Mouse (Mus musculus) forebrain, embryonic 10.5 days (tissue): ENCODE data around the gene Abca16. TPM values are rescaled to one million over a fixed set of nuclear protein-coding genes. Genes with fewer than 3 reads are reported as not detected.

Experiments
- DNase-seq: peaks from one replicate; pipeline ENCODE4 v3.0.0-alpha.2; 2017; ENCODE audit warnings: low spot score; ENCODE audit errors: extremely low spot score
- H3K27ac ChIP-seq: fragments of 300-500 bp; sonication (generic); 2 replicates; pipeline ENCODE4 v1.5.1; 2016; ENCODE audit warnings: mild to moderate bottlenecking
- H3K27me3 ChIP-seq: fragments of 300-500 bp; sonication (generic); 2 replicates; pipeline ENCODE4 v1.6.1; 2016; ENCODE audit warnings: mild to moderate bottlenecking; ENCODE audit not compliant: poor library complexity, severe bottlenecking
- H3K36me3 ChIP-seq: fragments of 300-500 bp; sonication (generic); replicated peaks from 2 replicates; pipeline ENCODE4 v1.6.1; 2016; ENCODE audit warnings: mild to moderate bottlenecking, moderate library complexity
- H3K4me1 ChIP-seq: fragments of 300-500 bp; sonication (generic); 2 replicates; pipeline ENCODE4 v1.6.1; 2016
- H3K4me3 ChIP-seq: fragments of 300-500 bp; sonication (generic); 2 replicates; pipeline ENCODE4 v1.5.1; 2016; ENCODE audit warnings: mild to moderate bottlenecking, moderate library complexity
- H3K9me3 ChIP-seq: fragments of 300-500 bp; sonication (generic); 2 replicates; pipeline ENCODE4 v1.6.1; 2016; ENCODE audit warnings: mild to moderate bottlenecking, moderate library complexity
- WGBS: fragments of 180-500 bp; shearing (Covaris S2); methylation state at CpG from one replicate; pipeline ENCODE4 v1.1.7; 2016; 5-methylcytosine and 5-hydroxymethylcytosine counted together
- polyA plus RNA-seq: library from polyadenylated mRNA; unstranded; fragments of >200 nt; fragmentation: Nextera tagmentation; extraction: Ambion mirVana; gene quantifications from 2 replicates; pipeline ENCODE4 v1.2.1, GENCODE M21; 2016

Abca16 gene
- polyA plus RNA-seq = not detected in 2 replicates

DNA sequence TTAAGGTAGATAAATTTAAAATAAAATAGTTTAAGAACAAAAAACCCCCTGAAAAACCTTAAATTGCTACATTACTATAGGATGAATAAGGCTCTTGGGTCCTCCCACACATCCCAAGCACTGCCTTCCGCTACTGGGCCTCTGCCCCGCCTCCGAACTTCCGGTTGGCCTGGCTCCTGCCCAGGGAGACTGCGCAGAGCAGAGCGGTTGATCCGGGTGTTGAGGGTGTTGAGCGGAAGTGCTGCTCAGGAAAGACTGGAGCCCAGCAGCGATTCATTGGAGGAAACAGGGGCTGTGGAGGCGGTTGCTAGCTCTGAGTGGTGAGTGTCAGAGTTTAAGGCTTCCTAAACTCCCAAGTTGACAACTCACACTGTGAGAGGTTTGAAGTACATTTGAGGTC lies at the start of gene Abca16:
TSS of gene Abca16 (plus strand) at position 201 of the 400 bp plus-strand sequence.
- Histone ChIP-seq H3K4me3 (no peak within 1 kb of the TSS), H3K27ac (no peak within 1 kb of the TSS), H3K4me1 (no peaks in the 10 kb centered on the region), H3K36me3 (no peaks in the 10 kb centered on the region), H3K9me3 (no peaks in the 10 kb centered on the region), H3K27me3 (no peaks in the 10 kb centered on the region)
- WGBS = 77% methylated on average over 10 of the region's 10 CpGs
- no peak for DNase-seq

DNA sequence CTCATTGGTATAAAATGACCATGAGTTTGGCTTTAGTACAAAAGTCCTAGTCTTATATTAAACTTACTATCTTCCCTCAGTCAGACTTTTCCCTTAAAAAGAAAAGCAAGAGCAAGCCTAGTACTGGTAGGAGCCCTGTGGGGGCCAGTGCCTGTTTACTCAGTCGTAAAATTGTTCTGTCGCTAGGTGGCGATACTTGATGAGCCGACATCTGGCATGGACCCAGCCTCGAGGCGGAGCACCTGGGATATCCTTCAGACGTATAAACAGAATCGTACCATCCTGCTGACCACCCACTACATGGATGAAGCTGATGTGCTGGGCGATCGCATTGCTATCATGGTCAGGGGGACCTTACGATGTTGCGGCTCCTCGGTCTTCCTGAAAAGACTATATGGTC lies 48.3 kb upstream of the Abca16 start:
- Histone ChIP-seq H3K4me3 (no peak overlapping the region), H3K9me3 (no peaks in the 10 kb centered on the region), H3K36me3 (no peaks in the 10 kb centered on the region), H3K4me1 (no peaks in the 10 kb centered on the region), H3K27me3 (no peaks in the 10 kb centered on the region), H3K27ac (no peak overlapping the region)
- WGBS = 42% methylated on average over 13 of the region's 13 CpGs
- DNase-seq = peak; percentile 33

DNA sequence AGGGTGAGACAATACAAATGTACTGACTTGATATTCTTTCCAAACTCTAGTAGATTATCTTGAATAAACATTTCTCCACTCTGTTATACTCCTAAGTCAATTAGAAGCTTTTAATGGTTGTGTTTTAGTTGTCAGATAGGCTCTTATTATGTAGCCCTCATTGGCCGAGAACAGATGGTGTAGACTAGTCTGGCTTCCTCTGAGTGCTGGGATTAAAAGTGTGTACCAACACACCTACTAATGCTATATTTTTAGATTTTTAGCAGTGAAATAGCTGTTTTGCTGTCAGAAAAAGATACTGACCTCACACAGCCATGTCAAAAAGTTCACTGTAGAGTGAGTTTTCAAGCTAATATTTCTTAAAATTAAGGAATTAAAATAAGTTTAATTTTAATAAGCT lies 2.9 kb downstream of the Abca16 start:
- Histone ChIP-seq H3K4me1 (no peaks in the 10 kb centered on the region), H3K27me3 (no peaks in the 10 kb centered on the region), H3K27ac (no peak overlapping the region), H3K36me3 (no peaks in the 10 kb centered on the region), H3K4me3 (no peak overlapping the region), H3K9me3 (no peaks in the 10 kb centered on the region)
- no peak for DNase-seq
- WGBS = 85% methylated on average over 1 of the region's 1 CpGs

DNA sequence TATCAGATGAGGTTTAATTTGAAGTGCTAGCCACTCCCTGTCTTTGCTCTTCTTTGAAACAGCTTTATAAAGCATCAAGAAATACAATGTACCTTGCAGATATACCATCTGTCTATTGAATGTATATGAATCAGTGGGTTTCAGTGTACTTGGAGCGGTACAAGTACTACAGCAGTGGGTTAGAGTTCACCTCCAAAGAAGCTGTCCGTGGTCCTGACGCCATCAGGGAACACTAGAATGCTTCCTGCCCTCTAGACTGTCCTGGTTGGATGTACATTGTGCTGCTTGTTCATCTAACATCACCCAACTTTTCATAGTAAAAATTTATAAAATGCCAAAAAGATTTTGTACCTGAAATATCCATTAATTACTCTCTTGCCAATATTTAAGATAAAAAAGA lies 17.2 kb downstream of the Abca16 start:
- 37% methylated on average over 3 of the region's 3 CpGs for WGBS

DNA sequence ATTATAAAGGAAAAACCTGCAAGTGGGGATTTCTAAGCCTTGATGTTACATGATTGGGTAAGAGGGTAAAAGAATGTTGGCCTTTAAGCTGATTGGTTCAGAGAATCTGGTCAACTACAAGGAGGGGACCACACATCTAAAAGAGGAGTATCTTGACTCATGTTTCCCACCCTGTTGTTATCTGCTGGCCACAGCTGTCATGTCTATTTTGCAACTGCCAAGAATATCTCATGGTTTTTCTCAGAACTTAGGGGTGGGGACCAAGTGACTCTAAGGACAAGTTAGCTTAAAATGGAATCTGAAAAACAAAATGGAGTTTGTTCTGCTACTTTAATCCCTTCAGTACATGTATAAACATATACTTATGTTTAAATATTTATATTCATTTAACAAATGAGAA lies 22.0 kb downstream of the Abca16 start:
- H3K4me3 ChIP-seq = no peak overlapping the region
- H3K9me3 ChIP-seq = no peaks in the 10 kb centered on the region
- no peaks in the 10 kb centered on the region for H3K27me3 ChIP-seq
- no peak overlapping the region for H3K27ac ChIP-seq
- no peaks in the 10 kb centered on the region for H3K36me3 ChIP-seq
- DNase-seq = no peak
- H3K4me1 ChIP-seq = no peaks in the 10 kb centered on the region

More for the DNA sequence above, 17.2 kb downstream of the Abca16 start:
- Histone ChIP-seq H3K4me3 (no peak overlapping the region), H3K36me3 (no peaks in the 10 kb centered on the region), H3K27me3 (no peaks in the 10 kb centered on the region), H3K4me1 (no peaks in the 10 kb centered on the region), H3K9me3 (no peaks in the 10 kb centered on the region), H3K27ac (no peak overlapping the region)
- DNase-seq = no peak

DNA sequence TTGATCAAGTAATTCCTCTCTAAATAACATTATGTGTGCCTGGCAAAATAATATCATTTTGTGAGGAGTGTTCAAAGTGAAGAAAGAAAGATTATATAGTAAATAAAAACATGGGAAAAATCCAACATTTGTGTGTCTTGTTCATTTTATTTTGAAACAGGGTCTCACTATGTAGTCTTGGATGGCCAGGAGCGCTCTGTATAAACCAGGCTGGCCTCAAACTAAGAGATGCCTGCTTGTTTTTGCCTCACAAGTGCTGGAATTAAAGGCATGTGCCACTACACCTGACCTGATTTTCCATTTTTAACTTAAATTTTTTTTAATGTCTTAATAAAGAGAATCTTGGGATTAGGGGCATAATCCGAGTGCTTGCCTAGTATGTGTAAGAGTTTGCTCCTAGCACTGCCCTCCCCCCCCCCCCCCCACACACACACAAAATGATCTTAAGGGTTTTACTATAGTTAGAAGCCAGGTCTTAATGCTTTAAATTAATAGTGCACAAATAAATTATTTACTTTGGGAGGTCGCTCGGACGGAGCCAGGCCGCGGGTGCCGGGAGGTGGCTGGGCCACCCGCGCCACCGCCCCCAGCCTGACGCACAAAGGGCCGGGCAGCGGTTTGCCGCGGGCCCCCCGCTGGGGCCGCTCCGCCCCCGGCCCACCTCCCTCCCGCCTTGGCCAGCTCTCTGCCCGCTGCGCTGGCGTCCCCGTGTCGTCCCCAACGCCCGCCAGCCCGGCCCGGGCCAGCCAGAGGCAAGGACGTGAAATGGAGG lies 94.6 kb downstream of the Abca16 start:
- peaks cover 8% of the 10 kb centered on the region for H3K27me3 ChIP-seq
- peak overlapping the region; percentile 83 for H3K27ac ChIP-seq
- WGBS = 4% methylated on average over 31 of the region's 31 CpGs
- peaks cover 7% of the 10 kb centered on the region; the same call in 1 of the 2 replicates for H3K9me3 ChIP-seq
- peaks cover 8% of the 10 kb centered on the region for H3K4me1 ChIP-seq
- no peaks in the 10 kb centered on the region for H3K36me3 ChIP-seq
- peak; percentile 41 for DNase-seq
- H3K4me3 ChIP-seq = peak overlapping the region; percentile 58

DNA sequence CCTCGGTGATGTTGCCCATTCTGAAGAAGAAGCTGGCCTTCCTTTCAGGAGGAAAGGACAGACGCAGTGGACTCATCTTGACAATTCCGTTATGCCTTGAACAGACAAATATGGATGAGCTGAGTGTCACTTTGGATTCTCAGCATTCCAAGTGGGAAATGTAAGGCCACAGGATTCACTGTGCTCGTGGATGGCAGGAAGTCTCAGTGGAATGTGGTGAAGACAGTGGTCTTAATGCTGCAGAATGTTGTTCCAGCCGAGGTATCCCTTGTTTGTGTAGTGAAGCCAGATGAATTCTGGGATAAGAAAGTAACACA lies 95.2 kb downstream of the Abca16 start:
- DNase-seq = no peak
- H3K4me3 ChIP-seq = peak overlapping the region; percentile 58
- H3K9me3 ChIP-seq = peaks cover 7% of the 10 kb centered on the region; the same call in 1 of the 2 replicates
- H3K27me3 ChIP-seq = peaks cover 8% of the 10 kb centered on the region
- peak overlapping the region; percentile 83 for H3K27ac ChIP-seq
- H3K4me1 ChIP-seq = peaks cover 8% of the 10 kb centered on the region
- no peaks in the 10 kb centered on the region for H3K36me3 ChIP-seq
- WGBS = 23% methylated on average over 5 of the region's 5 CpGs

DNA sequence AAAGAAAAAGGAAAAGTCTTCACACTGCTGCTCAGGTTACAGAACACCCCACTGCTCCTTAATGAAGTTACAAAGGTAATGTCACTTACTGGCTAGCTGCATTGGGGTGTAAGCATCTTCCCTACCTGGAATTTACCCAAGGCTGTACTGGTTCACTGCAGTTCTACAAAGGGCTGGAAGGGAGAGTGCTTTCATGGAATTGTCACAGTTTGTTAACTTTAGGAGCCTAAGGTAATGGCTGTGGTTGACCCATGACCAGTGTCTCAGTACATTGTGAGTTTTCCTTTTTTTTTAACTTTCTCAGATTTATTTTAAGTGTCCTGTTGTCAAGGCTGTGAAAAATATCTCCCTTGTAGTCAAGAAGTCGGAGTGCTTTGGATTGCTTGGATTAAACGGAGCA lies 125.4 kb downstream of the Abca16 start:
- H3K9me3 ChIP-seq = no peaks in the 10 kb centered on the region
- H3K27me3 ChIP-seq = no peaks in the 10 kb centered on the region
- DNase-seq = no peak
- no peaks in the 10 kb centered on the region for H3K4me1 ChIP-seq
- WGBS = 84% methylated on average over 2 of the region's 2 CpGs
- H3K27ac ChIP-seq = no peak overlapping the region
- no peak overlapping the region for H3K4me3 ChIP-seq
- H3K36me3 ChIP-seq = no peaks in the 10 kb centered on the region

DNA sequence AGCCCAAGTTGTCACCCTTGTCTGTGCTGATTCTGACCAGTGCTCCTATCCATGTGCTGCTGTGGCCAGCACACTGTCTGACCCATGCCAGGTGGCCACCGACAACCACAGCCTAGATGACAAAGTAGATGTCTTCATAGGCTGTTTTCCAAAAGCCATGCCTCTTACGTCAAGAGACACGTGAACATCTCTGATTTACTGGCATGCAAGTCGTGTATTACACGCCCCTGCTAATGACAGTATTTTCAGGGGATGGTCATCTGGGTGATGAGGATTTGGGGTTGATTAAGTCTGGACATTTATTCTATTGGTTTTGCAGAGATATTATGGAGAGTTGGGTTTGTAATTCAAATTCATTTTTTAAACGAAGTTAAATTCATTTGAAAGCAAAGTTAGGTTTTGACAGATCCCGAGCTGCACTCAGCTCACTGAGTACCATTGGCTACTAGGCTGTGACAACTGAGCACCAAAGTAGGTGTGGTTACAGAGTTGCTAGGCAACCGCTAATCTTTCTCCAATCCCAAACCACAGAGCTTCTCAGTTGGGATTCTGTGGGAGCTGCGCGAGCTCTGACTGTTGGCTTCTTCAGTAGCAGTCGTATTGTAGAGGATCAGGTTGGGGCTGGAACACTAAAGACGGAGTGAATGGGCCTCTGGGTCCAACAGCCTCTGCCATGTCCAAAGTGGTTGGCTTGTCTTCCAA lies 143.2 kb downstream of the Abca16 start:
- Histone ChIP-seq H3K27ac (no peak overlapping the region), H3K27me3 (no peaks in the 10 kb centered on the region), H3K36me3 (no peaks in the 10 kb centered on the region), H3K4me1 (peaks cover 9% of the 10 kb centered on the region), H3K9me3 (no peaks in the 10 kb centered on the region), H3K4me3 (peak overlapping the region; percentile 33)
- peak; percentile 16 for DNase-seq
- 44% methylated on average over 12 of the region's 12 CpGs for WGBS

DNA sequence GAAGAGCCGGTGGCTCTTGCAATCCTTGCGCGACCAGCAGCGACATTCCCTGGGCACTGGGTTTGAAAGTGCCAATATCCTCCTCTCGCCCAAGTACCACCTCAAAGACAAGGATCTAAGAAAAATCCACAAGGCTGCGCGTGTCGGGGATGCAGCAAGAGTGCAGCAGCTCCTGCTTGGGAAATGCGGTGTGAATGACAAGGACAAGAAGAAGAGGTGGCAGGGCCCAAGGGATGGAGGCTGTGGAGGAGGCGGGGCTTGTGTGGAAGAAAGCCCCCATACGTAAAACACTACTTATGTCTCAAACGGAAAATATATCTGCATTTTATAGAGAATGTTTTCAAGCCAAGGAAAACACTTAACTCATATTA lies 143.7 kb downstream of the Abca16 start:
- H3K4me3 ChIP-seq = peak overlapping the region; percentile 33
- H3K27me3 ChIP-seq = no peaks in the 10 kb centered on the region
- H3K4me1 ChIP-seq = peaks cover 9% of the 10 kb centered on the region
- DNase-seq = no peak
- H3K36me3 ChIP-seq = no peaks in the 10 kb centered on the region
- 40% methylated on average over 12 of the region's 12 CpGs for WGBS
- no peak overlapping the region for H3K27ac ChIP-seq
- no peaks in the 10 kb centered on the region for H3K9me3 ChIP-seq

DNA sequence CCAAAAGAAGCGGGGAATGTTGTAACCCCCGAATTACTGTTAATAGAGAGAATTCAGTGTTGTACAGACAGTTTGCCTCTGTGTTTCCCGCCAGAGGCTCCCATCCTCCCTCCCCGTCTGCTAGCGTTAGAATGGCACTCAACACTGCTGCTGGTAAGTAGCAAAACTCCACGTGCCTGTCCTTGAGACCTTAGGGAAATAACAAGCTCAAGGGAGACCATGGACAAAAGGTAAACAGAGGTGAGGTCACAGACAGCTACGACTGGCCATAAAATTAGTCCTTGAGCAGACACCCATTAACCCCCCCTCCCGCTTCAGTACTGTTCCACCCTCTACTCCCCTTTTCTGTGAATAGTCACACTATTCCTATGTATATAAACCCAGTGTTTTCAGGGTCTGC lies 157.9 kb downstream of the Abca16 start:
- H3K27ac ChIP-seq = no peak overlapping the region
- H3K27me3 ChIP-seq = no peaks in the 10 kb centered on the region
- H3K36me3 ChIP-seq = no peaks in the 10 kb centered on the region
- DNase-seq = no peak
- 85% methylated on average over 8 of the region's 8 CpGs for WGBS
- H3K4me3 ChIP-seq = no peak overlapping the region
- H3K4me1 ChIP-seq = no peaks in the 10 kb centered on the region
- no peaks in the 10 kb centered on the region for H3K9me3 ChIP-seq

DNA sequence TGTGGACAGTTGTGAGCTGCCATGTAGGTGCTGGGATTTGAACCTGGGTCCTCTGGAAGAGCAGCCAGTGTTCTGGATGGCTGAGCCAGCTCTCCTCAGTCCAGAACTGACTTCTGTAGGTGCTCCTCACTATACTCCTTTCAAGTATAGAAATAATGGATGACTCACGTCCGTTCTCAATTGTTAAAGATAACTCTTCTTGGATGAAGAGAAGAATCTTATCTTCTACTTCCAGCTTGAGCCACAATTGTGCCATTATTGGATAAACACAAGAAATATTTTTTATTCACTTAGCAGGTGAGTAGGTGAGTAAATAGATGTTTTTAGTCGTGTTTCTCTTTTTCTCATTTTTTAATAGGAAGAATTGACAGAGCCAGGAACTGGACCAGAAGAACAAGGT lies 167.1 kb downstream of the Abca16 start:
- no peak for DNase-seq
- H3K9me3 ChIP-seq = no peaks in the 10 kb centered on the region
- H3K27me3 ChIP-seq = no peaks in the 10 kb centered on the region
- H3K27ac ChIP-seq = no peak overlapping the region
- WGBS = 79% methylated on average over 3 of the region's 3 CpGs
- H3K4me3 ChIP-seq = no peak overlapping the region
- H3K4me1 ChIP-seq = no peaks in the 10 kb centered on the region
- H3K36me3 ChIP-seq = no peaks in the 10 kb centered on the region
